Mouse (Mus musculus): ENCODE data around the gene Fam71e1.
A peak's percentile ranks its signal among the peaks of the same experiment; 100 is the strongest.

The Fam71e1 gene

GRCm38 (mm10) chr7:44534242-44534641 lies 37.9 kb downstream of the Fam71e1 start:
- no peak for DNase-seq (ENCODE audit: low read depth, low spot score)

GRCm38 (mm10) chr7:44534656-44535441 lies 38.5 kb downstream of the Fam71e1 start:
- no peak for DNase-seq (ENCODE audit: low read depth, low spot score)

GRCm38 (mm10) chr7:44535657-44536589 lies 39.5 kb downstream of the Fam71e1 start:
- no peak for DNase-seq (ENCODE audit: low read depth, low spot score)

- DNase-seq (ENCODE audit: low read depth, low spot score), result peak; percentile 56
These were observed 40.2 kb downstream of the Fam71e1 start for GRCm38 (mm10) chr7:44536590-44536968.

DNA sequence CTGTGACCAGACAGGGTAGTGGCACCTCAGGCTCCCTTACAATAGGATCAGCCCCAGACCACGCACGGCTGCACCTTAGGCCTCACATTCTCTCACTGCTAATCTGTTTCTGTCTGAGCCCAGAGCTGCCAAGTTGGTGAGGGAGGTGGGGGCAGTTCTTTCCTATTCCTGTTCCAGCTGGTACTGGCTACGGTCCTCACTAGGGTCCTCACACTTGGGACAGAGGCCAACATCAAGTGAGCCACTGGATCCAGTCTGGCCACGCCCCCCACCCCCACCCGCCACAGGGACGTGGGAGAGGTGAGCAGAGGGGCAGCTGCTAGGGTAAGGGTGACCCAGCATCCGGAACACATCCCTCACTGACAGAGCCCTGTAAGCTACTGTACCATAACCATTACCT lies 40.6 kb downstream of the Fam71e1 start:
- DNase-seq (ENCODE audit: low read depth, low spot score), result no peak

- DNase-seq (ENCODE audit: low read depth, low spot score), result no peak
These were observed 41.1 kb downstream of the Fam71e1 start for GRCm38 (mm10) chr7:44537496-44537895.

GRCm38 (mm10) chr7:44538756-44539624 lies 42.6 kb downstream of the Fam71e1 start:
- DNase-seq (ENCODE audit: low read depth, low spot score), result no peak

- no peak for DNase-seq (ENCODE audit: low read depth, low spot score)
These were observed 46.2 kb downstream of the Fam71e1 start for GRCm38 (mm10) chr7:44542555-44542954.

- no peak for DNase-seq (ENCODE audit: low read depth, low spot score)
These were observed 46.7 kb downstream of the Fam71e1 start for GRCm38 (mm10) chr7:44543071-44543470.

DNA sequence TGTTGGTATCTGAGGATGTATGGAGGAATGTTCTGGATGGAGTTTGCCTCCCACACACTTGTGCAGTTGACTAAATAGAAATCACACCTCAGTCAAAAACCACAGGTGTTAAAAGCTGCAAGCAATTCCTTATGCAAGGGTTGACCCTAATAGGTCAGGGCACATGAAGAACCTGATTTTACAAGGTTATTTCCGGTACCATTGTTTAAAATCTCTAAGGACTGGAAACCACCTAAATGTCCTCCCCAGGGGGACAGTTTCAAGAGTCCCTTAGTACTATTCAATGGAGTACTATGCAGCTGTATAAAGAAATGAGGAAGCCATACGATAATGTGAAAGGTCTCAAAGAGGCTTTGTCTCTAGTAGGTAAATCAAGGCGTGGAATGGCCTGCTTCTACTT lies 49.9 kb downstream of the Fam71e1 start:
- no peak for DNase-seq (ENCODE audit: low read depth, low spot score)

- no peak for DNase-seq (ENCODE audit: low read depth, low spot score)
These were observed 50.7 kb downstream of the Fam71e1 start for GRCm38 (mm10) chr7:44547041-44547440.

GRCm38 (mm10) chr7:44547725-44548124 lies 51.3 kb downstream of the Fam71e1 start:
- no peak for DNase-seq (ENCODE audit: low read depth, low spot score)

- DNase-seq (ENCODE audit: low read depth, low spot score), result peak; percentile 98
These were observed 52.2 kb downstream of the Fam71e1 start, which contains the start of gene Pold1 for GRCm38 (mm10) chr7:44548497-44549087. Gene Pold1, minus strand, starts transcription at chr7:44548849.

GRCm38 (mm10) chr7:44549621-44550408 lies 53.4 kb downstream of the Fam71e1 start:
- DNase-seq (ENCODE audit: low read depth, low spot score), result no peak

- DNase-seq (ENCODE audit: low read depth, low spot score), result no peak
These were observed 54.0 kb downstream of the Fam71e1 start for GRCm38 (mm10) chr7:44550409-44550678.

Data from telencephalon, adult 2 months (tissue).